Mouse (Mus musculus): ENCODE data around the gene Pip5kl1. TPM values are rescaled to one million over a fixed set of nuclear protein-coding genes. Genes with fewer than 3 reads are reported as not detected.

Gene Pip5kl1
- polyA plus RNA-seq, 1 experiment from 2014 or later: 0.33 TPM

GRCm38 (mm10) chr2:32559570-32559969 is 15.0 kb upstream of the Pip5kl1 start:
- WGBS: 64% methylated on average over 5 of the region's 5 CpGs
- Histone ChIP-seq H3K27me3 (replicated peaks; ENCODE audit: control insufficient read depth, insufficient read depth, low read length) (no peaks in the 10 kb centered on the region), H3K9ac (ENCODE audit: low read depth, low read length) (no peak overlapping the region), H3K27ac (ENCODE audit: low read length) (0 out of 2 replicates have a peak overlapping the region, but pooled peaks have one; percentile 33), H3K4me1 (ENCODE audit: control insufficient read depth, insufficient read depth, low read length) (no peaks in the 10 kb centered on the region), H3K36me3 (ENCODE audit: control insufficient read depth, insufficient read depth, low read length) (peaks cover 7% of the 10 kb centered on the region; the same call in 1 of the 2 replicates), H3K4me2 (ENCODE audit: low read depth, low read length) (no peak overlapping the region), H3K4me3 (ENCODE audit: low read length) (no peak overlapping the region), H3K9me3 (ENCODE audit: control insufficient read depth, low read length) (no peaks in the 10 kb centered on the region)
- ATAC-seq: peak; percentile 53

GRCm38 (mm10) chr2:32566536-32567063 is 8.0 kb upstream of the Pip5kl1 start:
- Histone ChIP-seq H3K36me3 (ENCODE audit: control insufficient read depth, insufficient read depth, low read length) (peaks cover 18% of the 10 kb centered on the region), H3K9me3 (ENCODE audit: control insufficient read depth, low read length) (no peaks in the 10 kb centered on the region), H3K4me3 (ENCODE audit: low read length) (no peak overlapping the region), H3K27me3 (replicated peaks; ENCODE audit: control insufficient read depth, insufficient read depth, low read length) (no peaks in the 10 kb centered on the region), H3K9ac (ENCODE audit: low read depth, low read length) (no peak overlapping the region), H3K27ac (ENCODE audit: low read length) (no peak overlapping the region; the same call in 1 of the 2 replicates), H3K4me2 (ENCODE audit: low read depth, low read length) (no peak overlapping the region), H3K4me1 (ENCODE audit: control insufficient read depth, insufficient read depth, low read length) (peaks cover 4% of the 10 kb centered on the region)
- peak; percentile 27; the same call in 1 of the 2 replicates for ATAC-seq
- 33% methylated on average over 4 of the region's 4 CpGs for WGBS

GRCm38 (mm10) chr2:32568149-32568548 is 6.4 kb upstream of the Pip5kl1 start:
- 58% methylated on average over 5 of the region's 5 CpGs for WGBS
- ATAC-seq: no peak
- Histone ChIP-seq H3K27me3 (replicated peaks; ENCODE audit: control insufficient read depth, insufficient read depth, low read length) (no peaks in the 10 kb centered on the region), H3K9me3 (ENCODE audit: control insufficient read depth, low read length) (no peaks in the 10 kb centered on the region), H3K36me3 (ENCODE audit: control insufficient read depth, insufficient read depth, low read length) (peaks cover 18% of the 10 kb centered on the region), H3K9ac (ENCODE audit: low read depth, low read length) (0 out of 2 replicates have a peak overlapping the region, but pooled peaks have one; percentile 14), H3K4me2 (ENCODE audit: low read depth, low read length) (no peak overlapping the region), H3K27ac (ENCODE audit: low read length) (no peak overlapping the region), H3K4me1 (ENCODE audit: control insufficient read depth, insufficient read depth, low read length) (peaks cover 8% of the 10 kb centered on the region), H3K4me3 (ENCODE audit: low read length) (no peak overlapping the region)

GRCm38 (mm10) chr2:32568941-32569340 is 5.7 kb upstream of the Pip5kl1 start:
- peaks cover 18% of the 10 kb centered on the region for H3K36me3 ChIP-seq (ENCODE audit: control insufficient read depth, insufficient read depth, low read length)
- no peak overlapping the region for H3K27ac ChIP-seq (ENCODE audit: low read length)
- H3K4me2 ChIP-seq (ENCODE audit: low read depth, low read length): no peak overlapping the region
- H3K9me3 ChIP-seq (ENCODE audit: control insufficient read depth, low read length): no peaks in the 10 kb centered on the region
- peaks cover 8% of the 10 kb centered on the region for H3K4me1 ChIP-seq (ENCODE audit: control insufficient read depth, insufficient read depth, low read length)
- H3K9ac ChIP-seq (ENCODE audit: low read depth, low read length): no peak overlapping the region
- WGBS: 86% methylated on average over 3 of the region's 3 CpGs
- ATAC-seq: no peak
- no peaks in the 10 kb centered on the region for H3K27me3 ChIP-seq (replicated peaks; ENCODE audit: control insufficient read depth, insufficient read depth, low read length)
- H3K4me3 ChIP-seq (ENCODE audit: low read length): no peak overlapping the region

DNA sequence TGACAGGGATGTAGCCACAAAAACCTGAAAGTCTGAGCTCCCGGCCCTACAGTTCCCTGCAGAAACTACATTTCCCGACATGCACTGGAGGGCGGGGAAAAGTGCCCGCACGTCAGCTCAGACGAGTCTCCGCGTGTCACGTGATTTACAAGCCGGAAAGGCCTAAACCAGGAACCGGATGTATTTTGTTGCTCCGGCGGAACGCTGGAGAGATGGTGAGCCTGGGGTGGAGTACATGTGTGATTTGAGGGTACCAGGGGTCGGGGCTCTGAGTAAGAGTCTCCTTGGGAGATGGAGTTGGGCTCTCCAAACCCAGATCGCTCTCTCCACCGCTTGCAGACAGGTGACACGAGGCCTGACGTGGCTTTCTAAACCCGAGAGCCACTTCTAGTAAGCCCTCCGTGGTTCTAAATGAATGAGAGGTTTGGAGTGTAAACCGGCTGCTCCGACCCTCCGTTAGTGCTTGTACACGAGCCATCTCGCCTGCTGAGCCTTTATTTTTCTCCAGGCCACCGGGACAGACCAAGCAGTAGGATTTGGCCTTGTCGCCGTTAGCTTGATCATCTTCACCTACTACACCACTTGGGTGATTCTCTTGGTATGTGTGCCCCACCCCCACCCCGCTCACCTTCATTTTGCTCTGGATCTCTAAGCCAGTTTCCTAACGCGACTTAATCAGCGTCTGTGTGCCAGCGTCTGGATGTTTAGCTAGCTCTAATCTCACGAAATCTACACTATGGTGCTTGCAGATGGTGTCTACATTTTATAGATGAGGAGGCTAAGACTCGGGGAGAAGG is 3.7 kb upstream of the Pip5kl1 start, which contains the start of gene Dpm2:
Gene Dpm2, plus strand, starts transcription at position 161 of the 797 bp plus-strand sequence.
- peak; percentile 86 for ATAC-seq
- peaks cover 15% of the 10 kb centered on the region for H3K36me3 ChIP-seq (ENCODE audit: control insufficient read depth, insufficient read depth, low read length)

DNA sequence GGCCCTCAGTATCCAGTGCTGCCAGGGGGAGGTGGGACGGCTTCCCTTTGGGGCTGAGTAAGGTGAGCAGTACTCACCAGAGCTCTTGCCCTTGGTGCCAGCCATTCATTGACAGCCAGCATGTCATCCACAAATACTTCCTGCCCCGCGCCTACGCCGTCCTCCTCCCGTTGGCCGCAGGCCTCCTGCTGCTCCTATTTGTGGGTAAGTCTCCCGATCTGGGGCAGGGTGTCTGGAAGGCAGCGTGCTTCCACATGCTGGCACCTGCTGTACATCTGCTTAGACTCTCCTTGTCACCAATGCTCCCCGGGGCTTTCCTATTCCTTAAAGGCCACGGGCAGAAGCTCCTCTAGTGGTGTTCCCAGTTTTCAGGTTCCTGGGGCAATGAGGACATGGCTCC is 2.4 kb upstream of the Pip5kl1 start:
- H3K4me2 ChIP-seq (ENCODE audit: low read depth, low read length): no peak overlapping the region
- 93% methylated on average over 11 of the region's 11 CpGs for WGBS
- H3K27ac ChIP-seq (ENCODE audit: low read length): no peak overlapping the region
- no peaks in the 10 kb centered on the region for H3K9me3 ChIP-seq (ENCODE audit: control insufficient read depth, low read length)
- H3K27me3 ChIP-seq (replicated peaks; ENCODE audit: control insufficient read depth, insufficient read depth, low read length): no peaks in the 10 kb centered on the region
- H3K4me1 ChIP-seq (ENCODE audit: control insufficient read depth, insufficient read depth, low read length): peaks cover 22% of the 10 kb centered on the region
- H3K36me3 ChIP-seq (ENCODE audit: control insufficient read depth, insufficient read depth, low read length): peaks cover 9% of the 10 kb centered on the region; the same call in 1 of the 2 replicates
- ATAC-seq: no peak
- H3K4me3 ChIP-seq (ENCODE audit: low read length): no peak overlapping the region
- 0 out of 2 replicates have a peak overlapping the region, but pooled peaks have one; percentile 81 for H3K9ac ChIP-seq (ENCODE audit: low read depth, low read length)

More for the DNA sequence above, 3.7 kb upstream of the Pip5kl1 start, which contains the start of gene Dpm2:
- 2% methylated on average over 36 of the region's 36 CpGs for WGBS
- peak within 1 kb of the TSS; percentile 33; the same call in 1 of the 2 replicates for H3K27ac ChIP-seq (ENCODE audit: low read length)
- peak within 1 kb of the TSS; percentile 81 for H3K9ac ChIP-seq (ENCODE audit: low read depth, low read length)
- peak within 1 kb of the TSS; percentile 87 for H3K4me2 ChIP-seq (ENCODE audit: low read depth, low read length)
- peak within 1 kb of the TSS; percentile 66 for H3K4me3 ChIP-seq (ENCODE audit: low read length)
- H3K27me3 ChIP-seq (replicated peaks; ENCODE audit: control insufficient read depth, insufficient read depth, low read length): no peaks in the 10 kb centered on the region
- H3K4me1 ChIP-seq (ENCODE audit: control insufficient read depth, insufficient read depth, low read length): peaks cover 21% of the 10 kb centered on the region
- H3K9me3 ChIP-seq (ENCODE audit: control insufficient read depth, low read length): no peaks in the 10 kb centered on the region

DNA sequence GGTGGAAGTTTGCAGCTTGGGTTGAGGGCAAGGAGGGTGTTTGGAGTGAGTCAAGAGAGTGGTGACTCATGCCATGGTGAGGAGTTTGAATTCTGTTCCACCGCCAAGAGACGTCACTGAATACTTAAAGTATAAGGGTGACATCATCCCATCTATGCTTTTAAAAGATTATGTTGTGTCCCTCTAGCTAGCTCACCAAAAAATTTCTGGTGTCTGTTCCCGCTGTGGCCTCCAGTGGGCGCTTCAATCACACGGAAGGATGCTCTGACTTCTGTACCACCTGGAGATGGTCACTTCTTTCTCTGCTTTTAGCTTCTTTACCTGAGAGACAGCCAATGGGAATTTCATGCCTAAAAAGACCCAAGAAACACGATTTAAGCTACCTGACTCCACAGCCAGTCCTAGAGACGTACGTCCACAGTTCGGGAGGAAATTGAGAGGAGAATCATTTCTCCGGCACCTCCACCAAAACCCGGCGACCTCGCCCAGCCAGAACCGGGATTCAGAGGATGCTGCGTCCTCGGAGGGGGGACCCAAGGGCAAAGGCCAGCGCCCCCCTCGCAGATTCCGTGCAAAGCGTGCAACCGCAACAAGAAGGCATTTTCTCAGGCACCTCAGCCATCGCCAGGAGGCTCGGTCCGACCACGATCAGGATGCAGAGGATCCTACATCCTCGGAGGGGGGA is 446 bp downstream of the Pip5kl1 start:
- Histone ChIP-seq H3K9me3 (ENCODE audit: control insufficient read depth, low read length) (no peaks in the 10 kb centered on the region), H3K4me1 (ENCODE audit: control insufficient read depth, insufficient read depth, low read length) (peaks cover 22% of the 10 kb centered on the region), H3K4me2 (ENCODE audit: low read depth, low read length) (peak overlapping the region; percentile 80), H3K4me3 (ENCODE audit: low read length) (peak overlapping the region; percentile 37), H3K27ac (ENCODE audit: low read length) (no peak overlapping the region), H3K27me3 (replicated peaks; ENCODE audit: control insufficient read depth, insufficient read depth, low read length) (peaks cover 9% of the 10 kb centered on the region; the same call in 1 of the 2 replicates), H3K9ac (ENCODE audit: low read depth, low read length) (peak overlapping the region; percentile 64), H3K36me3 (ENCODE audit: control insufficient read depth, insufficient read depth, low read length) (no peaks in the 10 kb centered on the region)
- ATAC-seq: no peak
- 2% methylated on average over 26 of the region's 26 CpGs for WGBS

- ATAC-seq: peak; percentile 17; the same call in 1 of the 2 replicates
- peaks cover 22% of the 10 kb centered on the region for H3K4me1 ChIP-seq (ENCODE audit: control insufficient read depth, insufficient read depth, low read length)
- peak within 1 kb of the TSS; percentile 80 for H3K4me2 ChIP-seq (ENCODE audit: low read depth, low read length)
- H3K36me3 ChIP-seq (ENCODE audit: control insufficient read depth, insufficient read depth, low read length): no peaks in the 10 kb centered on the region
- no peaks in the 10 kb centered on the region for H3K9me3 ChIP-seq (ENCODE audit: control insufficient read depth, low read length)
- no peak within 1 kb of the TSS for H3K27ac ChIP-seq (ENCODE audit: low read length)
- peak within 1 kb of the TSS; percentile 37 for H3K4me3 ChIP-seq (ENCODE audit: low read length)
- 9% methylated on average over 28 of the region's 28 CpGs for WGBS
- peak within 1 kb of the TSS; percentile 64 for H3K9ac ChIP-seq (ENCODE audit: low read depth, low read length)
- peaks cover 9% of the 10 kb centered on the region; the same call in 1 of the 2 replicates for H3K27me3 ChIP-seq (replicated peaks; ENCODE audit: control insufficient read depth, insufficient read depth, low read length)
Measured at GRCm38 (mm10) chr2:32575586-32576160, 1.1 kb downstream of the Pip5kl1 start, which contains the start of gene 9430097D07Rik. Gene 9430097D07Rik (minus strand): TSS chr2:32575684.

All from intestine, embryonic 16.5 days (tissue).